Mouse (Mus musculus) urinary bladder, postnatal 4 days (tissue): ENCODE results near the gene Mageb2.
"Not testable (repeated sequence)": the region's sequence is repeated elsewhere in the genome, so short reads cannot be mapped to it uniquely, and the experiment has no call there.

ENCODE experiments used
- DNase-seq, 2 experiments: peaks; one replicate each; pipeline ENCODE4 v3.0.0; 2021 to 2022; ENCODE audit warnings: low spot score in 2 of 2

Gene Mageb2

GRCm38 (mm10) chrX:91331390-91331789, at the start of gene Mageb2:
Gene Mageb2, plus strand, starts transcription at chrX:91331690.
- not testable (repeated sequence) for DNase-seq

- DNase-seq: not testable (repeated sequence)
Observed at GRCm38 (mm10) chrX:91313256-91313655, 18.2 kb upstream of the Mageb2 start.
